Mouse (Mus musculus) kidney, postnatal 0 days (tissue): ENCODE data around the gene Zranb3. TPM values are rescaled to one million over a fixed set of nuclear protein-coding genes. Genes with fewer than 3 reads are reported as not detected.

Experiments
- ATAC-seq: fragments of 200-750 bp; cut with Nextera tagmentation; replicated peaks from 2 replicates; pipeline ENCODE4 v1.8.0; 2017; ENCODE audit warnings: low read depth, moderate number of reproducible peaks, moderate TSS enrichment, moderate library complexity; ENCODE audit not compliant: low FRiP score
- DNase-seq: peaks from one replicate; pipeline ENCODE4 v3.0.0-alpha.2; 2016; ENCODE audit warnings: low spot score
- H3K27ac ChIP-seq: fragments of 300-500 bp; sonication (generic); 2 replicates; pipeline ENCODE4 v1.5.1; 2014; ENCODE audit warnings: mild to moderate bottlenecking
- H3K27me3 ChIP-seq: fragments of 300-500 bp; sonication (generic); 2 replicates; pipeline ENCODE4 v1.6.1; 2014; ENCODE audit warnings: low read length, mixed read lengths; ENCODE audit not compliant: insufficient read depth
- H3K36me3 ChIP-seq: fragments of 300-500 bp; sonication (generic); 2 replicates; pipeline ENCODE4 v1.6.1; 2014; ENCODE audit warnings: low read length, mixed read lengths; ENCODE audit not compliant: insufficient read depth
- H3K4me1 ChIP-seq: fragments of 300-500 bp; sonication (generic); replicated peaks from 2 replicates; pipeline ENCODE4 v1.6.1; 2014; ENCODE audit warnings: antibody characterized with exemption, low read length, mixed read lengths; ENCODE audit not compliant: insufficient read depth
- H3K4me2 ChIP-seq: fragments of 300-500 bp; sonication (generic); 2 replicates; pipeline ENCODE4 v1.6.1; 2014; ENCODE audit warnings: mild to moderate bottlenecking, low read length, moderate library complexity, mixed read lengths
- H3K4me3 ChIP-seq: fragments of 300-500 bp; sonication (generic); replicated peaks from 2 replicates; pipeline ENCODE4 v1.5.1; 2014; ENCODE audit warnings: low read depth, low read length
- H3K9ac ChIP-seq: fragments of 300-500 bp; sonication (generic); 2 replicates; pipeline ENCODE4 v1.6.1; 2014; ENCODE audit warnings: low read depth, low read length
- H3K9me3 ChIP-seq: fragments of 300-500 bp; sonication (generic); replicated peaks from 2 replicates; pipeline ENCODE4 v1.6.1; 2016; ENCODE audit warnings: low read length, inconsistent platforms, mixed read lengths
- CTCF ChIP-seq: IDR thresholded peaks from 2 replicates; pipeline ENCODE4 v1.5.1; 2016; ENCODE audit warnings: antibody characterized with exemption, low read depth, mild to moderate bottlenecking, moderate library complexity
- WGBS: fragments of 180-500 bp; shearing (Covaris S2); extraction: QIAGEN DNeasy Blood & Tissue Kit; methylation state at CpG from one replicate; pipeline ENCODE4 v1.1.7; 2014; 5-methylcytosine and 5-hydroxymethylcytosine counted together
- polyA plus RNA-seq: library from polyadenylated mRNA; unstranded; fragments of >200 nt; fragmentation: Nextera tagmentation; extraction: Ambion mirVana; gene quantifications from 2 replicates; pipeline ENCODE4 v1.2.1, GENCODE M21; 2015

The Zranb3 gene
- polyA plus RNA-seq, 1 experiment from 2014 or later = 4.1 TPM

DNA sequence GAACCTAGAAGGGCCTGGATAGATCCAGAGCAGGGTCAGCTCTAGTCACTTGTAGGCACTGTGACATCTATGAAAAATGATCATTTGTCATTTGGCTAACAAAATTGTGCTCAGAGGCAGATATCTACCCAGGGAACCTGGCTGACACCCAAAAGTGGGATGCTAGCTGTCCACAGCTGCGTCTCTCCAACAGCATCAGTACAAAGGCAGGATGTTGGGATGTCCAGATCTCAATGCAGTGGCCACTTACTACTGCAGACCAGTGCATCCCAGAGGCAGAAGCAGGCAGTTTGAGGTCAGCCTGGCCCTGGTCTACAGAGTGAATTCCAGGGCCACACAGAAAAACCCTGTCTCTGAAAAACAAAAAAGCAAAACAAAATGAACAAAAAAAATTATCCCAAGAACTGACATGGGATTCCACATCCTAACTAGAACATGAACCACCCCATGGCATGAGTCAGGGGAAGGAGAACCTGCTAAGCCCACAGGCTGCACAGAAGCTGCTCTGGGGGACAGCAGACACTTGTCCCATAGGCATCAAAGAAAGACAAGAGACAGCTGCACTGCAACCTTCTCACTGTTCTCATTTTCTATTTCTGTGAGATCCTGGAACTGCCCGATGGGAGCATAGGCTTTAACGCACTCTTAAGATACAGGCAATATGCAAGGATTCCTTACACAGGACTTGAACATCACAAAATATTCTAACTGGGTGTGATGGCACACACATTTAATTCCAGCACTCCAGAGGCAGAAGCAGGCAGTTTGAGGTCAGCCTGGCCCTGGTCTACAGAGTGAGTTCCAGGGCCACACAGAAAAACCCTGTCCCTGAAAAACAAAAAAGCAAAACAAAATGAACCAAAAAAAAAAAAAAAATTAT, 156.9 kb downstream of the Zranb3 start:
- TF ChIP-seq CTCF = no peak
- H3K9ac ChIP-seq = no peak overlapping the region
- no peaks in the 10 kb centered on the region for H3K27me3 ChIP-seq
- ATAC-seq = no peak
- 76% methylated on average over 3 of the region's 3 CpGs for WGBS
- no peaks in the 10 kb centered on the region for H3K9me3 ChIP-seq
- H3K4me1 ChIP-seq = no peaks in the 10 kb centered on the region; the same call in 1 of the 2 replicates
- H3K36me3 ChIP-seq = peaks cover 28% of the 10 kb centered on the region
- no peak for DNase-seq
- no peak overlapping the region for H3K27ac ChIP-seq
- H3K4me2 ChIP-seq = no peak overlapping the region
- H3K4me3 ChIP-seq = no peak overlapping the region

DNA sequence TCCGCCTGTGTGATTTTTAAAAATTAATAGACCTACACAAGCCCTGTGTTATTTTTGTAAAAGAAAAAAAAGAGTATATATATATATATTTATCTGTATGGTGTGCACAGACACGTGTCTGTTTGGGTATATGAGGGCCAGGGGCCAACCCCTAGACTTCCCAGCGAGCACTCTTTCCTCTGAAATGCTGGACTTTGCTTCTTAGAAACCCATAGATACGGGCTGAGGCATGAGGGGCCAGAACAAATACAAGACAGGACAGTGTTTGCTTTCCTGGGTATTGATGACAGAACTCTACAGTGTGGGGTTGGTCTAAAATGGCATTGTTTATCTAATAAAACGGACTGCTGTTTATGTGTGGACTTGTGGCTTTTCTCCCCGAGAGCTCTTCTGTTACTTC, 159.3 kb downstream of the Zranb3 start:
- no peak for DNase-seq
- Histone ChIP-seq H3K9me3 (no peaks in the 10 kb centered on the region), H3K9ac (no peak overlapping the region), H3K27me3 (no peaks in the 10 kb centered on the region), H3K4me3 (no peak overlapping the region), H3K4me2 (no peak overlapping the region), H3K4me1 (no peaks in the 10 kb centered on the region), H3K36me3 (peaks cover 50% of the 10 kb centered on the region), H3K27ac (no peak overlapping the region)
- whole genome bisulfite sequencing = 80% methylated on average over 6 of the region's 6 CpGs
- ATAC-seq = no peak
- TF ChIP-seq CTCF = no peak

GRCm38 (mm10) chr1:127942231-127942630, 160.6 kb downstream of the Zranb3 start:
- TF ChIP-seq CTCF = no peak
- DNase-seq (no peak), ATAC-seq (no peak)
- no peak overlapping the region for H3K4me2 ChIP-seq
- no peaks in the 10 kb centered on the region for H3K27me3 ChIP-seq
- no peaks in the 10 kb centered on the region for H3K4me1 ChIP-seq
- H3K27ac ChIP-seq = no peak overlapping the region
- no peaks in the 10 kb centered on the region for H3K9me3 ChIP-seq
- H3K36me3 ChIP-seq = peaks cover 59% of the 10 kb centered on the region
- no peak overlapping the region for H3K4me3 ChIP-seq
- no peak overlapping the region for H3K9ac ChIP-seq
- WGBS = 93% methylated on average over 10 of the region's 10 CpGs

GRCm38 (mm10) chr1:127937277-127937676, 165.6 kb downstream of the Zranb3 start:
- H3K9ac ChIP-seq = no peak overlapping the region
- H3K4me3 ChIP-seq = no peak overlapping the region
- ATAC-seq (no peak), DNase-seq (no peak)
- peaks cover 59% of the 10 kb centered on the region for H3K36me3 ChIP-seq
- H3K4me1 ChIP-seq = no peaks in the 10 kb centered on the region
- no peak overlapping the region for H3K27ac ChIP-seq
- no peaks in the 10 kb centered on the region for H3K27me3 ChIP-seq
- no peak overlapping the region for H3K4me2 ChIP-seq
- no peaks in the 10 kb centered on the region for H3K9me3 ChIP-seq
- WGBS = 72% methylated on average over 8 of the region's 8 CpGs
- TF ChIP-seq CTCF = no peak; the same call in 1 of the 2 replicates

- no peak for TF ChIP-seq CTCF
- Histone ChIP-seq H3K4me2 (no peak overlapping the region), H3K27ac (no peak overlapping the region), H3K27me3 (no peaks in the 10 kb centered on the region), H3K4me3 (no peak overlapping the region), H3K9ac (no peak overlapping the region), H3K9me3 (no peaks in the 10 kb centered on the region), H3K36me3 (peaks cover 34% of the 10 kb centered on the region), H3K4me1 (no peaks in the 10 kb centered on the region)
- no peak for DNase-seq
- ATAC-seq = no peak
- 92% methylated on average over 5 of the region's 5 CpGs for WGBS
Measured at GRCm38 (mm10) chr1:127934322-127934721, 168.5 kb downstream of the Zranb3 start.

GRCm38 (mm10) chr1:127933405-127933804, 169.4 kb downstream of the Zranb3 start:
- no peak overlapping the region for H3K9ac ChIP-seq

More at GRCm38 (mm10) chr1:127933405-127933804, 169.4 kb downstream of the Zranb3 start:
- TF ChIP-seq CTCF = no peak
- H3K27me3 ChIP-seq = no peaks in the 10 kb centered on the region
- H3K4me2 ChIP-seq = no peak overlapping the region
- WGBS = 82% methylated on average over 2 of the region's 2 CpGs
- H3K9me3 ChIP-seq = no peaks in the 10 kb centered on the region
- peaks cover 27% of the 10 kb centered on the region for H3K36me3 ChIP-seq
- H3K4me3 ChIP-seq = no peak overlapping the region
- ATAC-seq (no peak; the same call in 1 of the 2 replicates), DNase-seq (no peak)
- H3K4me1 ChIP-seq = no peaks in the 10 kb centered on the region
- no peak overlapping the region for H3K27ac ChIP-seq
